Mouse (Mus musculus): ENCODE results near the gene Mllt3.

GRCm38 (mm10) chr4:87736779-87737178 lies 296.4 kb downstream of the Mllt3 start:
- TF ChIP-seq CTCF (conservative IDR thresholded peaks at IDR 0.05; ENCODE audit: low read length), result no peak
- no peak for TF ChIP-seq POU5F1 (IDR thresholded peaks at IDR 0.05; ENCODE audit: borderline replicate concordance, low read length)
